Mouse (Mus musculus) neural tube, postnatal 0 days (tissue): Measurements from ENCODE around the gene Slc41a1. TPM values are rescaled to one million over a fixed set of nuclear protein-coding genes. Genes with fewer than 3 reads are reported as not detected.

Experiments used
- polyA plus RNA-seq: library from polyadenylated mRNA; unstranded; fragments of >200 nt; fragmentation: Nextera tagmentation; extraction: Ambion mirVana; gene quantifications from 2 replicates; pipeline ENCODE4 v1.2.1, GENCODE M21; 2015

Slc41a1 gene
- 20.5 and 21.5 TPM in 2 replicates for polyA plus RNA-seq

DNA sequence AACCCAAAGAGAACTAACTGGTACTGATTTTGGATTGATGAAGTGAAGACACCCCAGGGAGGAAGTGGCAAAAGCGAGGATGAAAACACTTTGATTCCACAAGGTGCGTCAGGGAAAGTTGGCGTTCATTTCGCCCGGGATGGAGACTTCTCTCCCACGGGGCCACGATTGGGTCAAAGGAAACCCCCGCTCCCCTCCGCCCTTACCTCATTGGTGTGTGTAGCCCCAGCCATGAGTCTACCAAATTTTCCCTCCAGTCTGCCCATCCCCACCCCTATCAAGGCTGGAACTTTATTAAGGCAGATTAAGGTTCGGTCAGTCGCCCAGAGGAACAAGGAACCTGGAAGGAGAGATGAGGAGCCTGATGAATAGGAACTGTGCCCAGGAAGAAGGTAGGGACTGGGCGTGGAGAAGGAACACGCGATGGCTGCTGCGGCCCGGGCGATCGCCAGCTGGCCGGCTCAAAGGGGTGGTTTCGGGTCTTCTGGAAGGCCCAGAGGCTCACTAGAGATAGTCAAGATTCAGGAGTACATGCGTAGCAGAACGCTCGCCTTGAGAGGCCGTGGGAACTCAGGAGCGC, at the start of gene Slc41a1:
TSS of gene Slc41a1 (plus strand) at position 287 of the 580 bp plus-strand sequence.

DNA sequence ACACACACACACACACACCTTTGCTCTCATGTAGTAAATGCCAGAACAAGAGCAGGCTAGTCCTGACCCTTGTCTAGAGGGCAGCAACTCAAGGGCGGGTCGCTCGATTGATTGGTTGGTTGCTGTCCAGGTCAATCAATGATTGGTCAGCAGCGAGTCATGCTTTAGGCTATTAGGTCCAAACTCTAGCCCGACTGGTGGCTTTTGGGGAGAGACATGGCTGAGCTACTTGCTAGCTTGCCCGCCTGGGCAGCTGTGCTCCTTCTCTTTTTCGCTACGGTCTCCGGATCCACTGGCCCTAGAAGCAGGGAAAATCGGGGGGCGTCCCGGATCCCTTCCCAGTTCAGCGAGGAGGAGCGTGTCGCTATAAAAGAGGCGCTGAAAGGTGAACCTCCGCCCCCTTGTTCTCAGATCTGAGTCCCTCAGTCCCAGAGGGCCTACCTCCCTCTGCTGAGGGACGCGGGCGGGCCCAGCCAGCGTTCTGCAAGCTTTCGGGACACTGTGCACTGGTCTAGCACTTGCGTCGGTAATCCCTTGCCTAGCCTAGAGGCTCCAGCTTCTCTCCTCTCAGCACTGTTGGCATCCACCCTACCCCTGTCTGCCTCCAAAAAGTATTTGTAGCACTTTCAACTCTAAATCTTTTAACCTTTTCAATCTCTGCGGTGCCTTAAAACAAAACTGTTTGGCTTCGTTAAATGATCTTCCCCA, 29.9 kb upstream of the Slc41a1 start, which contains the start of gene Pm20d1:
TSS of gene Pm20d1 (plus strand) at position 180 of the 708 bp plus-strand sequence.

DNA sequence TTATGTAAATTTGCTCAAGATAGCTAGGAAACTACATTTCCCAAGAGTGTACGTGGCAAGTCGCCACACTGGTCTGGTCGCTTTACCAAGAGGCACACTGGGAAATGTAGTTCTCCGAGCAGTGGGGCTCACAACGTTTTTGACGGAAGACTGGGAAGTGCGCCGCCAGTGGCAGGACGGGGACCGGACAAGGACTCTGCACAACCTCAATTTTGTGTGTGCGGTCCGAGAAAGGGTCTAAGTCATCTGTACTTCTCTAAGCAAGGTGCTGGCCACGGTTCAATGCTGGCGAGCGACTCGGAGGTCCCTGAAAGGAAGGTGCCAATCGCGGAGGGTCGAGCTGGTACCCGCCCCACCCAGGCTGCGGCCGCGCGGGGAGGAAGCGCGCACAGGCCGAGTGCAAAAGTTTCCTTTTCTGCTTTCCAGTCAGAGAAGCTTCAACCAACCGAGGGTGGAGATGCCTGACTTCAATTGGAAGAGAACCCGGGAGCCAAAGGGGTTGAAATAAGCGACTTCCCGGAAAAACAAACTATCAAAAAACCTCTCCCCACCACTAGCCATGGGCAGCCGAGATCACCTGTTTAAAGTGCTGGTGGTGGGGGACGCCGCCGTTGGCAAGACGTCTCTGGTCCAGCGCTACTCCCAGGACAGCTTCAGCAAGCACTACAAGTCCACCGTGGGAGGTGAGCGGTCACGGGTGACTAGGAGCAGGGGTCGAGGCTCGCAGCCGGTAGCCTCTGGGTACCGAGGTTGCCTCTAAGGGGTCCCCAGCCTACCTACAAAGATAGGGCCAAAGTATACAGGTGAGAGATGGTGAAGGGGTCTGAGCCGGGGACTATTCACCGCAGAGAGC, 40.0 kb downstream of the Slc41a1 start, which contains the start of gene Rab29:
TSS of gene Rab29 (plus strand) at position 132 of the 853 bp plus-strand sequence.

Other genes with a start within 250 kb of the Slc41a1 start
- not detected in 2 replicates for gene Avpr1b, start 228.3 kb upstream of the Slc41a1 start, polyA plus RNA-seq
- 0.08 TPM in 1 of 2 replicates, not detected in the other for gene Ctse, start 189.2 kb upstream of the Slc41a1 start, polyA plus RNA-seq
- gene Rab7b, start 138.8 kb upstream of the Slc41a1 start, polyA plus RNA-seq: 3.2 and 3.7 TPM in 2 replicates
- gene Slc26a9, start 83.5 kb upstream of the Slc41a1 start, polyA plus RNA-seq: 0.03 and 0.06 TPM in 2 replicates
- gene Pm20d1, start 30.1 kb upstream of the Slc41a1 start, polyA plus RNA-seq: 0.48 and 0.84 TPM in 2 replicates
- gene Rab29, start 39.7 kb downstream of the Slc41a1 start, polyA plus RNA-seq: 11.5 and 11.7 TPM in 2 replicates
- 50.6 and 51.6 TPM in 2 replicates for gene Nucks1, start 83.0 kb downstream of the Slc41a1 start, polyA plus RNA-seq
- 0.59 and 0.76 TPM in 2 replicates for gene Slc45a3, start 135.5 kb downstream of the Slc41a1 start, polyA plus RNA-seq
- gene Elk4, start 180.1 kb downstream of the Slc41a1 start, polyA plus RNA-seq: 8.7 and 9.4 TPM in 2 replicates
- 11.2 and 12.0 TPM in 2 replicates for gene Mfsd4a, start 240.6 kb downstream of the Slc41a1 start, polyA plus RNA-seq